In the genomic region with DNA sequence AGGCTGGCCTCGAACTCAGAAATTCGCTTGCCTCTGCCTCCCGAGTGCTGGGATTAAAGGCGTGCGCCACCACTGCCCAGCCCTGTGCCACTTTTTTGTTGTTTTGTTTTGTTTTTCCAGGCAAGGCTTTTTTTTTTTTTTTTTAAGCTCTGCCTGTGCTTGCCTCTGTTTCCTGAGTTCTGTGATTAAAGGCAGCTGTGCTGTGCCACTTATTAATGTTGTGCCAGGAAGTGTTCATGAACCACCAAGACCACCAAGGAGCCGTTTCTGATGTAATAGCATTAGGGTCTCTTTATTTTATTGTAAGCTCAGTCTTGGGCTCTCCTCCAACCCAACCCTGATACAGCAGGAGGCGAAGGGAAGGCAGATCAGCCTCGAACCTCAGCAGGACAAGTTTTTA, we compare ENCODE assay signal across 16 mouse cellular contexts.
"Had no signal": no experiment of that assay in that cellular context is flagged by ENCODE, and none has a peak within 500 bp of the region (broad histone marks: within the 10 kb centered on the region; RNA-seq: fewer than 3 reads in every experiment).

No protein-coding gene starts in this region.

- H3K9ac ChIP-seq: liver, embryonic 14.5 days; lung, embryonic 14.5 days; midbrain, embryonic 12.5 days; neural tube, embryonic 12.5 days; stomach, embryonic 15.5 days had no signal

- H3K36me3 ChIP-seq: stomach, embryonic 15.5 days had no signal

- H3K27me3 ChIP-seq: midbrain, embryonic 12.5 days; neural tube, embryonic 12.5 days; stomach, embryonic 15.5 days had no signal

- H3K4me1 ChIP-seq: stomach, embryonic 15.5 days had no signal

- H3K9me3 ChIP-seq: megakaryocyte, embryonic 14.5 days; midbrain, embryonic 12.5 days; neural tube, embryonic 12.5 days; stomach, embryonic 15.5 days had no signal

- H3K4me3 ChIP-seq: megakaryocyte, embryonic 14.5 days; midbrain, embryonic 12.5 days; neural tube, embryonic 12.5 days; stomach, embryonic 15.5 days had no signal

- H3K27ac ChIP-seq: liver, embryonic 14.5 days; macrophage; midbrain, embryonic 12.5 days; neural tube, embryonic 12.5 days; stomach, embryonic 15.5 days; stomach, postnatal 0 days had no signal

- ATAC-seq: midbrain, embryonic 16.5 days had no signal

- H3K4me2 ChIP-seq: lung, embryonic 14.5 days; midbrain, embryonic 12.5 days; neural tube, embryonic 12.5 days; stomach, embryonic 15.5 days had no signal

- DNase-seq: lung, adult 18-20 months; lung, embryonic 14.5 days; lung, postnatal 10 days; lung, postnatal 36 days; midbrain, embryonic 14.5 days; right cerebral cortex, postnatal 14 days; thymus, postnatal 14 days; thymus, postnatal 4 days had no signal
